Mouse (Mus musculus) embryonic fibroblast, embryonic 13.5 days (primary cell): ENCODE results near the gene Gtf2ird1.

Experiments used
- CTCF ChIP-seq: IDR thresholded peaks from 2 replicates; pipeline ENCODE4 v1.5.1; 2011; ENCODE audit warnings: mild to moderate bottlenecking, control low read depth, low read length, moderate library complexity, borderline replicate concordance; ENCODE audit not compliant: insufficient read depth
- POLR2A ChIP-seq: IDR thresholded peaks from 2 replicates; pipeline ENCODE4 v1.6.1; 2011; ENCODE audit warnings: low read depth, mild to moderate bottlenecking, control low read depth, low read length, moderate library complexity

- TF ChIP-seq POLR2A, result no peak
- no peak for TF ChIP-seq CTCF
These were observed 48.4 kb downstream of the Gtf2ird1 start for GRCm38 (mm10) chr5:134408119-134408518.
